Mouse (Mus musculus) ZHBTc4 (cell line): ENCODE data around the gene Kdm1a.
A peak's percentile ranks its signal among the peaks of the same experiment; 100 is the strongest.

Source experiments
- DNase-seq: peaks from one replicate; pipeline ENCODE4 v3.0.0-alpha.2; 2011; ENCODE audit warnings: low read depth, low spot score

The Kdm1a gene

DNA sequence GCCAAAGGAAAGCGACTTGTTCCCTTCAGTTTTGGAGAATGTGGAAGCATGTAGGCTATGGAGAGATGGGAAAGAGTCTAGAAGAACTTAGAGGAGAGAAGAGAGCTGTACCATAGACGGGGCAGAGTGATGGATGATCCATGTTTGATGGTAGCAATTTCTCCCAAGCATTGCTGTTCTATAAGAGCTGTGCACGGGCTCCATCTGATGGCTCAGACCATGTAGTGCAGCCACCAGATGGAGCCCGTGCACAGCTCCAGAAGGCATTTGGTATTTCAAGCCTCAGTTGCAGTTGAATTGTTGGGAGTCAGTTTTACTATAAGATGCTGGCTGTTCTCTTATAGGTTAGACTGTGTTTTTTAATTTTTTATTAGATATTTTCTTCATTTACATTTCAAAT, 76.1 kb downstream of the Kdm1a start:
- DNase-seq: peak; percentile 62

GRCm38 (mm10) chr4:136524309-136524708, 78.2 kb downstream of the Kdm1a start:
- DNase-seq: no peak

- DNase-seq: no peak
Observed at GRCm38 (mm10) chr4:136521898-136522297, 80.6 kb downstream of the Kdm1a start.

- no peak for DNase-seq
Observed at GRCm38 (mm10) chr4:136519866-136520265, 82.7 kb downstream of the Kdm1a start.

DNA sequence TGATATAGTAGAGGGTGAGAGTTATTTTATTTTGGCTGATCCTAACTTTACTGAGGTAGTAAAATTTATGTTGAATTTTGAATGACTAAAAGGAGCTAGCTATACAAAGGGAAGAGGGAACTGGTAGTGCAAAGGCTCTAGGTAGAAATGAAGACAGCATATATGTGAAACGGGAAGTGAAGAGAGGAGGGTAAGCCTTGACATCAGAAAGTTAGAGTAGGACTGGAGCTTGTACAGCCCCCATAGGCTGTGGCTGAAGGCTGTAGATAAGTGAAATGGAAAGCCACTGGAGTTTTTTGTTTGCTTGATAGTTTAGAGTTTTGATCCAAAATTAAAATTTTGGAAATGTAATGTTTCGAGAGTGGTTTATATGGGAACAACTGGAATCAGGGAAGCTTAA, 83.9 kb downstream of the Kdm1a start:
- no peak for DNase-seq

- no peak for DNase-seq
Observed at GRCm38 (mm10) chr4:136518141-136518540, 84.4 kb downstream of the Kdm1a start.

GRCm38 (mm10) chr4:136512905-136513304, 89.6 kb downstream of the Kdm1a start:
- DNase-seq: no peak

GRCm38 (mm10) chr4:136511708-136512107, 90.8 kb downstream of the Kdm1a start:
- no peak for DNase-seq

DNA sequence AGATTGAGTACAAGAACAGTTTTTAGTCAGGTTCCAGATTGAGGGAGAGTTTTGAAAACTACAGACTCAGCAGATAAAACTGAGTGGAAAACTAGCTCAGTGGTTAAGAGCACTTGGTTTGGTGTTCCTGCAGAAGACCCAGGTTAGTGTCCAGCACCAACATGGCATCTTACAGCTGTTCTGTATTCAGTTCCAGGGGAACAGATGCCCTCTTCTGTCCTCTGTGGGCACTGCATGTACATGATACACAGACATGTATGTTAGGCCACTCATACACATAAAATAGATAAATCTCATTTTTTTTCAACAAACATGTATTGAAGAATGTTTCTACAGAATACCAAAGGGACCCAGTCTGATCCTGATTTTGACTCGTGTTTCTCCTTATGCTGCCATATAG, 92.7 kb downstream of the Kdm1a start:
- DNase-seq: peak; percentile 41

DNA sequence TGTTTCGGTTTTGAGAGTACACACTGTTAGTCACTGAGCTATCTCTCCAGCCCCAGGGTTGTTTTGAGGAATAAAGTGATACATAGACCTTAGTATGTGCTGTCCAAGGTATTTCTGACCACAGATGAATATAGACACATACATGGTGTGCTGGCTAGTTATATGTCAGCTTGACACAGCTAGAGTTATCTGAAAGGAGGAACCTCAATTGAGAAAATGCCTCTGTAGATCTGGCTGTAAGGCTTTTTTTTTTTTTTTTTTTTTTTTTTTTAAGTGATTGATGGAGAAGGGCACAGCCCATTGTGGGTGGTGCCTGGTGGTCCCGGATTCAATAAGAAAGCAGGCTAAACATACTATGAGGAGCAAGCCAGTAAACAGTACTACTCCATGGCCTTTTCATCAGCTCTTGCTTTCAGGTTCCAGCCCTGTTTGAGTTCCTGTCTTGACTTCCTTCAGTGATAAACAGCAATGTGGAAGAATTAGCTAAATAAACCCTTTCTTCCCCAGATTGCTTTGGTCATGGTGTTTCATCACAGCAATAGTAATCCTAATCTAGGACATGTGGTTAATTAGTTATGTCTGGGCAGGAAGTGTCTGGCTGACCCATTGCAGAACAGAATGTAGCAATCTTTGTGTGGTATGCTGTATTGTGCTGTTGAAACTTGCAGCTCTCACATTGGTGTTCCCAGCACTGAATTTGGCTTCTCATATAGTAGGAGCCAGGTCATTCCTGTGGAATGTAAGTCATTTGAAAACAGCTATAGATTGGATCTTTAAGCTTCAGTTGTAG, 96.9 kb downstream of the Kdm1a start:
- no peak for DNase-seq
